Comparison of ENCODE assay signal across 13 mouse cellular contexts in genomic region chr15:86513336-86513735, GRCm38 (mm10).
"Had no signal": no experiment of that assay in that cellular context is flagged by ENCODE, and none has a peak within 500 bp of the region (broad histone marks: within the 10 kb centered on the region; RNA-seq: fewer than 3 reads in every experiment).

No protein-coding gene starts in this region.

- H3K9ac ChIP-seq: limb, embryonic 13.5 days; liver, embryonic 14.5 days; midbrain, embryonic 13.5 days; neural tube, embryonic 13.5 days had no signal

- H3K9me3 ChIP-seq: limb, embryonic 13.5 days; midbrain, embryonic 13.5 days had no signal

- H3K36me3 ChIP-seq: limb, embryonic 13.5 days; midbrain, embryonic 13.5 days; neural tube, embryonic 13.5 days had no signal

- H3K27ac ChIP-seq: left cerebral cortex, adult 2 months; limb, embryonic 13.5 days; liver, embryonic 14.5 days; midbrain, embryonic 13.5 days; neural tube, embryonic 13.5 days had no signal

- H3K27me3 ChIP-seq: limb, embryonic 13.5 days; midbrain, embryonic 13.5 days; neural tube, embryonic 13.5 days had no signal

- H3K4me1 ChIP-seq: limb, embryonic 13.5 days had no signal

- DNase-seq: kidney, adult 2 months; kidney, postnatal 25 days; lung, adult 18-20 months; right cerebral cortex, adult 18-20 months; right cerebral cortex, postnatal 25 days; thymus, adult 2 months; thymus, postnatal 25 days had no signal

- ATAC-seq: intestine, embryonic 16.5 days; midbrain, embryonic 13.5 days had no signal

- H3K4me3 ChIP-seq: left cerebral cortex, adult 2 months; limb, embryonic 13.5 days; midbrain, embryonic 13.5 days; neural tube, embryonic 13.5 days had no signal

- H3K4me2 ChIP-seq: limb, embryonic 13.5 days; midbrain, embryonic 13.5 days; neural tube, embryonic 13.5 days had no signal
